Mouse (Mus musculus): ENCODE results near the gene Olfr368. TPM values are rescaled to one million over a fixed set of nuclear protein-coding genes. Genes with fewer than 3 reads are reported as not detected.

The Olfr368 gene
- polyA plus RNA-seq (2015; fragmentation: Nextera tagmentation; extraction: Ambion mirVana), result not detected in 2 replicates

DNA sequence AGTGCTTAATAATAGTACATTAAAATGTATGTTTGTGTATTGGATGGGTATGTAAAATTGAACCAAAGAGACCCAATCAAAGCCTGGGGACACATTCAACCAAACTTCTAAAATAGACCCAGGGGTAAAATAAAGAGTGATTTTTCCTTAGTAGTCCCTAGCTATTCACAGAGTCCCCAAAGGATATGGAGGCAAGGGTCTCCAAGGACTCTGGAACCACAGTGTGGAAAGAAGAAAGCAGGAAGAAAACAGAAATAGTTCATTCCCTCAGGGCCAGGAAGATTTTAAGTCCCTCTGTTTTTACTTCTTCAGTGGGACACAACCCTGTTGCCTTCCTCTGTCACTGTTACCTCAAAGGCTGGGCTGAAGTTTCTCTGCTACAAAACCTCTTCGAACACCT lies at the start of gene Olfr368:
Gene Olfr368, plus strand, starts transcription at position 301 of the 400 bp plus-strand sequence.
- Histone ChIP-seq H3K4me2 (ENCODE audit: low read length) (no peak within 1 kb of the TSS), H3K4me1 (ENCODE audit: control insufficient read depth, insufficient read depth, low read length) (no peaks in the 10 kb centered on the region), H3K27me3 (ENCODE audit: control insufficient read depth, insufficient read depth, low read depth, low read length) (no peaks in the 10 kb centered on the region), H3K9me3 (replicated peaks; ENCODE audit: control insufficient read depth, low read length, poor library complexity, severe bottlenecking) (no peaks in the 10 kb centered on the region), H3K4me3 (ENCODE audit: low read depth, low read length) (no peak within 1 kb of the TSS), H3K36me3 (ENCODE audit: control insufficient read depth, insufficient read depth, low read length) (no peaks in the 10 kb centered on the region), H3K27ac (ENCODE audit: low read length) (no peak within 1 kb of the TSS), H3K9ac (ENCODE audit: low read depth, low read length) (no peak within 1 kb of the TSS)
- no peak for ATAC-seq
- 84% methylated on average over 1 of the region's 1 CpGs for WGBS

DNA sequence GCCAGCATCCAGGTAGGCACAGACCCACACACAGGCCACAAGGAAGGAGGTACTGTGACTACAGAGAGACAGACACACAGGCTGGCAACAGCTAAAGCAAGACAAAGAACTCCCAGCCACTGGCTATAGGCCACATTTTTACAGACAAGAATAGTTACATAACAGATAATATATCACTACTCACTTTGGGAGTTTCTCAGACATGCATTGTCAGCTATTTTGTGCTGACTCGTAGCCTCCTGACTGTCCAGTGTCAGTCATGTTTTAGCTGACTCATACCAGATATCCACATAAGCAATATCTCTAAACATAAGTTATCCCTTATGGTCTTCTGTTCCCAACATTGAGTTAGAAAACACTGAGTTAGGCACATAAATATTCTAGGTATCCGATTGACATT lies 7.0 kb downstream of the Olfr368 start:
- H3K4me3 ChIP-seq (ENCODE audit: low read depth, low read length), result no peak overlapping the region
- no peak overlapping the region for H3K27ac ChIP-seq (ENCODE audit: low read length)
- no peaks in the 10 kb centered on the region for H3K36me3 ChIP-seq (ENCODE audit: control insufficient read depth, insufficient read depth, low read length)
- no peaks in the 10 kb centered on the region for H3K27me3 ChIP-seq (ENCODE audit: control insufficient read depth, insufficient read depth, low read depth, low read length)
- no peak overlapping the region for H3K9ac ChIP-seq (ENCODE audit: low read depth, low read length)
- H3K4me2 ChIP-seq (ENCODE audit: low read length), result no peak overlapping the region
- 83% methylated on average over 2 of the region's 2 CpGs for WGBS
- H3K9me3 ChIP-seq (replicated peaks; ENCODE audit: control insufficient read depth, low read length, poor library complexity, severe bottlenecking), result no peaks in the 10 kb centered on the region
- H3K4me1 ChIP-seq (ENCODE audit: control insufficient read depth, insufficient read depth, low read length), result no peaks in the 10 kb centered on the region
- ATAC-seq, result no peak

DNA sequence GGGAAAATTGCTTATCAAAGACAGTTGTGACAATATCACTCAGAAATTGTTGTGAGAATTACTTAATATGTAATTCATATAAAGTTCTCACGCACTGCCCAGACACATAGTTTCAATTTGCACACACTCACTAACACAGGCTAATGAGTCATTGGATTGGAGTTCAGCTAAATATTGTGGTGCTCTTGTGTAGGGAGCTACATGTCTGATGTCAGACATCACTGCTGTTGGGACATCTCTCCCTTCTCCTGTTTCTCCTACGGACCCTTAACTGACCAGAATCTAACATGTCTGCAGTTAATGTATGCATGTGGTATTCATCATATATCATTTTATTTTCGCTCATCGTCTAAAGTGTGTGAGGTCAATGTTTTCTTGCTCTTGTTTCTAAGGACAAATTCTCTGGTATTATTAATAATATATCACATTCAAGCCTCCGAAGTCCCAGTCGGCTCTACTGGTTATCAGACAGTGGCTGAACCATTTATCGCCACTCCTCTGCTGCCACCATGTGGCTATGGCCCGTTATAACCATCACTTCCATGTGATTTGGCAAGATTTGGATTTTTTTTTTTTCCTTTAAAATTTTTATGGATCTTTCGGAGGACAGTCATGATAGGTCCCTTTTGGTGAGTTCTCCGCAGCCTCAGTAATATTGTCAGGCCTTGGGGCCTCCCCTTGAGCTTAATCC lies 12.3 kb downstream of the Olfr368 start:
- Histone ChIP-seq H3K36me3 (ENCODE audit: control insufficient read depth, insufficient read depth, low read length) (no peaks in the 10 kb centered on the region), H3K9me3 (replicated peaks; ENCODE audit: control insufficient read depth, low read length, poor library complexity, severe bottlenecking) (no peaks in the 10 kb centered on the region), H3K9ac (ENCODE audit: low read depth, low read length) (no peak overlapping the region), H3K27ac (ENCODE audit: low read length) (no peak overlapping the region), H3K27me3 (ENCODE audit: control insufficient read depth, insufficient read depth, low read depth, low read length) (no peaks in the 10 kb centered on the region), H3K4me1 (ENCODE audit: control insufficient read depth, insufficient read depth, low read length) (no peaks in the 10 kb centered on the region), H3K4me3 (ENCODE audit: low read depth, low read length) (no peak overlapping the region), H3K4me2 (ENCODE audit: low read length) (no peak overlapping the region)
- WGBS, result 59% methylated on average over 10 of the region's 10 CpGs
- ATAC-seq, result peak; percentile 48

DNA sequence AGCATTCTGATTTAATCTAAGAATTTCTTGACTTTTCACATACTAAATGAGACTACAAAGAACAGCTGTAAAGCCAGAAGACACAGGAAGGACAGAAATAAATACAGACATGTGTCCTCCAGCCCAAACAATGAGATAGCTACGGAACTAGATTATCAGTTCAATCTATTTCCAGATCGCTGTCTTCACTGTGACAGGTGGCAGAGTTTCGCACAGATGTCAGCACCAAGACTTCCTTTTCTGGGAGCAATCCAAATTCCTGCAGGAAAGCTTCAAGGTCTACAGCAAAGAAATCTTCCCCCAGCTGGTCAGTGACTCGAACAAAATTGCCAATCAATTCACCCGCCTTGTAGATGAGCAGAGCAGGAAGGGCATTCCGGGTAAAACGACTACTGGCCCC lies 25.4 kb downstream of the Olfr368 start:
- Histone ChIP-seq H3K9ac (ENCODE audit: low read depth, low read length) (no peak overlapping the region), H3K27ac (ENCODE audit: low read length) (no peak overlapping the region), H3K9me3 (replicated peaks; ENCODE audit: control insufficient read depth, low read length, poor library complexity, severe bottlenecking) (no peaks in the 10 kb centered on the region), H3K4me3 (ENCODE audit: low read depth, low read length) (no peak overlapping the region), H3K36me3 (ENCODE audit: control insufficient read depth, insufficient read depth, low read length) (peaks cover 37% of the 10 kb centered on the region), H3K27me3 (ENCODE audit: control insufficient read depth, insufficient read depth, low read depth, low read length) (no peaks in the 10 kb centered on the region), H3K4me1 (ENCODE audit: control insufficient read depth, insufficient read depth, low read length) (no peaks in the 10 kb centered on the region), H3K4me2 (ENCODE audit: low read length) (no peak overlapping the region)
- 96% methylated on average over 7 of the region's 7 CpGs for WGBS
- ATAC-seq, result no peak

DNA sequence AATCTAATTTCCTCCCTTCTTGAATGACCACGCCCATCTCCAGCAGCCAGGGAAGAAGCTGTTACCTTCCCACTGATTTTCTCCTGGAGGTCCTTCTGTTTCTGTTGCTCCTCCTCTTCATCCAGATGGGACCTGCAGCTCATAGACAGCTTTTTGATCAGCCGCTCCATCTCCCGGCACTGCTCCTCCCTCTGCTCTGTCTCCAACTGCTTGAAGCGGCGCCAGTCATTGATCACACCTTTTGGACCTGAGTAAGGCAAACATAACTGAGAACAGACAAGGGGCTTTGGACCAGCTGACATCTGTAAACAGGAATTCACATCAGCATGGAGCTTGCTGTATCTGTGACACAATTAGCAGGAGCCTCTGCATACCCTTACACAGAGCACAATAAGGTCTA lies 29.3 kb downstream of the Olfr368 start:
- Histone ChIP-seq H3K27ac (ENCODE audit: low read length) (no peak overlapping the region), H3K9me3 (replicated peaks; ENCODE audit: control insufficient read depth, low read length, poor library complexity, severe bottlenecking) (no peaks in the 10 kb centered on the region), H3K4me2 (ENCODE audit: low read length) (no peak overlapping the region), H3K36me3 (ENCODE audit: control insufficient read depth, insufficient read depth, low read length) (peaks cover 37% of the 10 kb centered on the region), H3K27me3 (ENCODE audit: control insufficient read depth, insufficient read depth, low read depth, low read length) (no peaks in the 10 kb centered on the region), H3K4me3 (ENCODE audit: low read depth, low read length) (no peak overlapping the region), H3K9ac (ENCODE audit: low read depth, low read length) (no peak overlapping the region), H3K4me1 (ENCODE audit: control insufficient read depth, insufficient read depth, low read length) (peaks cover 10% of the 10 kb centered on the region; the same call in 1 of the 2 replicates)
- WGBS, result 97% methylated on average over 5 of the region's 5 CpGs
- ATAC-seq, result no peak

DNA sequence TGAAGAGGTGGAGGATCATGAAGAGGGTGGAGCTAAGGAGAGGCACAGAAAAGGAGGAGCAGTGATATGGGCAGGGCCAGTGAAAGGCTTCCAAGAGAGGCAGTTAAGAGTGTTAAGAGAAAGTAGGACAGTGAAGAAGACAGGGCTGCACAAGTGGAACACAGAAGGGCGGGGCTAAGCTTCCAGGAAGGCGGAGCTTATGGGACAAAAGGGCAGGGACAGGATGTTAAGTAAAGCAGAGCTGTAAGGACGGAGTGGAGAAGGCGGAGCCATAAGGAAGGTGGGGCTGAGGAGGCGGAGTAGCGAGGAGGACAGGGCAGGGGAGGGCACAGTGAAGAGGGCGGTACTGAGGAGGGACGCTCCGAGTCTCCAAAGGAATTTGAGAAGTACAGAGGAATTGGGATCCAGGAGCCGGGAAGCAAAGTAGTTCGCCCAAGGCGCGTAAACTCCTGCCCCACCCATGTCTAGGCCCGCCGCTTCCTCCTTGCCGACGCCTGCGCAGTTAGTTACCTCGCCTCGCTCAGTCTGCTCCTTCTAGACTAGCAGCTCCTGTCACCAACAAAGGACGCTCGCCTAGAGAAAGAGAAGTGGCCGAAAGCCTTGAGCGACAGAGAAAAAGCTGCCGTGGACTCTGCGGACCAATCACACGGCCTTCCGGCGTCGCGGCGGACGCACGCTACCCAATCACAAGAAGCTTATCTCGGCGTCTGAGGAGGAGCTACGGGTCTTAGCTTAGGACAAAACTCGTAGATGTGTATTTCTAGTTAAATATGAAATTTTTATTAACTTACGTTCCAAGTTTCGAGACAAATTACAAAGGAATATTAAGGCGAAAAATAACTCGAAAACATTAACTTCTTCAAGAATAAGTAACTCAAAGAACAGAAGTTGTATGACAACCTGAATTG lies 32.6 kb downstream of the Olfr368 start, which contains the start of gene Pdcl:
Gene Pdcl, minus strand, starts transcription at position 700 of the 908 bp plus-strand sequence.
- Histone ChIP-seq H3K4me3 (ENCODE audit: low read depth, low read length) (peak within 1 kb of the TSS; percentile 63), H3K36me3 (ENCODE audit: control insufficient read depth, insufficient read depth, low read length) (peaks cover 13% of the 10 kb centered on the region), H3K9me3 (replicated peaks; ENCODE audit: control insufficient read depth, low read length, poor library complexity, severe bottlenecking) (no peaks in the 10 kb centered on the region), H3K4me1 (ENCODE audit: control insufficient read depth, insufficient read depth, low read length) (peaks cover 10% of the 10 kb centered on the region; the same call in 1 of the 2 replicates), H3K9ac (ENCODE audit: low read depth, low read length) (peak within 1 kb of the TSS; percentile 70), H3K27ac (ENCODE audit: low read length) (peak within 1 kb of the TSS; percentile 82), H3K4me2 (ENCODE audit: low read length) (peak within 1 kb of the TSS; percentile 68), H3K27me3 (ENCODE audit: control insufficient read depth, insufficient read depth, low read depth, low read length) (no peaks in the 10 kb centered on the region)
- peak; percentile 97 for ATAC-seq
- under 1% methylated on average over 42 of the region's 42 CpGs for WGBS

DNA sequence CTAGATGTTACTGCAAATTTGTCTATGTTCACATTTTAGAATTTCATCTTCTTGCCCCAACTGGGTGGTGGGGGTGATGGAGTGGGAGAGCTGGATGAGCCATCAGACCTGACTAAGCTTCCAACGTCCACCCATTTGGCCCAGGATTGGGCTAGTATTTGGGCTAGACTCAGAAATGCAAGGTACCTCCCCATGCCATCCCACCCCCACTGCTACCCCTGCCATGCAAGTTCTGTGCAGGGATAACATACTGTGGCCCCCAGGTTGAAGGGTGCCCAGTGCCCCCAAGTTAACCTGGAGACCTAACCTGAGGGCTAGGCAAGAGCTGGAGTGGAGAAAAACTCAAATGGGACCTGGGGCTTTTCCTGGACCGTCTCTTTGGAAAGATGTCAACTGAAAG lies 33.6 kb downstream of the Olfr368 start:
- no peak for ATAC-seq
- H3K9ac ChIP-seq (ENCODE audit: low read depth, low read length), result no peak overlapping the region
- H3K27me3 ChIP-seq (ENCODE audit: control insufficient read depth, insufficient read depth, low read depth, low read length), result no peaks in the 10 kb centered on the region
- peaks cover 8% of the 10 kb centered on the region for H3K36me3 ChIP-seq (ENCODE audit: control insufficient read depth, insufficient read depth, low read length)
- H3K4me2 ChIP-seq (ENCODE audit: low read length), result no peak overlapping the region
- no peak overlapping the region for H3K27ac ChIP-seq (ENCODE audit: low read length)
- WGBS, result 93% methylated on average over 2 of the region's 2 CpGs
- H3K9me3 ChIP-seq (replicated peaks; ENCODE audit: control insufficient read depth, low read length, poor library complexity, severe bottlenecking), result no peaks in the 10 kb centered on the region
- no peak overlapping the region for H3K4me3 ChIP-seq (ENCODE audit: low read depth, low read length)
- H3K4me1 ChIP-seq (ENCODE audit: control insufficient read depth, insufficient read depth, low read length), result peaks cover 10% of the 10 kb centered on the region; the same call in 1 of the 2 replicates

DNA sequence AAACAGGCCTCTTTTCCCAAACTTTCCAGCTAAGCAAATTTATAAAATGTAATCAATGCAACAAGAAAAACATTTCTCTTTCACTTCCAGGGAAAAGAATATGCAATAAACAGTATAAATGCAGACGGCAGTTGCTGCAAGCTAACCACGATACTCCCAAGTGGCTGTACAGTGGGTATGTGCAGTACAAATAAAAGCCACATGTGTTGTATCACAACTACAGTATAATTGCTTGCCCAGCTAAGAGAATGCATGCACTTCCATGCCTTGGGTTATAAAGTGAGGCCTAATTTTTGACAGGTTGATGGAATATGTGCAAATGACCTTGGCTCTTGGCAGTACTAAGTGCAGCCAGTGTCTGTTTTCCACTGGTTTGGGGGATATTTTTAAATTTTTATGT lies 44.3 kb downstream of the Olfr368 start:
- no peaks in the 10 kb centered on the region for H3K4me1 ChIP-seq (ENCODE audit: control insufficient read depth, insufficient read depth, low read length)
- peaks cover 2% of the 10 kb centered on the region; the same call in 1 of the 2 replicates for H3K36me3 ChIP-seq (ENCODE audit: control insufficient read depth, insufficient read depth, low read length)
- H3K4me2 ChIP-seq (ENCODE audit: low read length), result no peak overlapping the region
- H3K27ac ChIP-seq (ENCODE audit: low read length), result no peak overlapping the region
- H3K9me3 ChIP-seq (replicated peaks; ENCODE audit: control insufficient read depth, low read length, poor library complexity, severe bottlenecking), result no peaks in the 10 kb centered on the region
- no peaks in the 10 kb centered on the region for H3K27me3 ChIP-seq (ENCODE audit: control insufficient read depth, insufficient read depth, low read depth, low read length)
- WGBS, result 94% methylated on average over 2 of the region's 2 CpGs
- no peak for ATAC-seq
- no peak overlapping the region for H3K4me3 ChIP-seq (ENCODE audit: low read depth, low read length)
- H3K9ac ChIP-seq (ENCODE audit: low read depth, low read length), result no peak overlapping the region

DNA sequence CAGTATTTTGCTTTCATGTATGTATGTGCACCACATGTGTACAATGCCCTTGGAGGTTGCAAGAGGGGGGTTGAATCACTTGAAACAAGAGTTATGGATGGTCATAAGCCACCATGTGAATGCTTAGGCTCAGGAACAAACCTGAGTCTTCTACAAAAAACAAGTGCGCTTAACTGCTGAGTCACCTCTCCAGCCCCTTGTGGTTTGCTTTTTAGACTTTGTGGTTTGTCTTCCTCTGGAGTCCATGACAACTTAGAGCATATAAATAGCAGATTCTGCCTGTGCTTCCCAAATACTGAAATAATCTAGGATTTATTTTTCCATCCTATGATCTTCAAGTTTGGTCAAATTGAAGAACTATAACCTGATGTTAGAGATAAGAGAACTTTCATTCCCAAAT lies 49.7 kb downstream of the Olfr368 start:
- no peaks in the 10 kb centered on the region for H3K9me3 ChIP-seq (replicated peaks; ENCODE audit: control insufficient read depth, low read length, poor library complexity, severe bottlenecking)
- 98% methylated on average over 1 of the region's 1 CpGs for WGBS
- no peaks in the 10 kb centered on the region for H3K4me1 ChIP-seq (ENCODE audit: control insufficient read depth, insufficient read depth, low read length)
- no peak overlapping the region for H3K4me2 ChIP-seq (ENCODE audit: low read length)
- no peak overlapping the region for H3K9ac ChIP-seq (ENCODE audit: low read depth, low read length)
- H3K36me3 ChIP-seq (ENCODE audit: control insufficient read depth, insufficient read depth, low read length), result peaks cover 14% of the 10 kb centered on the region
- no peaks in the 10 kb centered on the region for H3K27me3 ChIP-seq (ENCODE audit: control insufficient read depth, insufficient read depth, low read depth, low read length)
- H3K27ac ChIP-seq (ENCODE audit: low read length), result no peak overlapping the region
- no peak for ATAC-seq
- no peak overlapping the region for H3K4me3 ChIP-seq (ENCODE audit: low read depth, low read length)
